Mouse (Mus musculus) embryonic fibroblast, embryonic 13.5 days (primary cell): ENCODE measurements around the gene Atic. TPM values are rescaled to one million over a fixed set of nuclear protein-coding genes. Genes with fewer than 3 reads are reported as not detected.

ENCODE experiments used
- H3K27ac ChIP-seq: 2 replicates; pipeline ENCODE4 v1.5.1; 2012; ENCODE audit warnings: low read length, control low read depth, inconsistent platforms; ENCODE audit not compliant: insufficient read depth
- H3K4me1 ChIP-seq: 2 replicates; pipeline ENCODE4 v1.6.1; 2011; ENCODE audit warnings: low read length; ENCODE audit not compliant: control insufficient read depth, insufficient read depth
- H3K4me3 ChIP-seq: 2 replicates; pipeline ENCODE4 v1.5.1; 2011; ENCODE audit warnings: mild to moderate bottlenecking, control low read depth, low read length; ENCODE audit not compliant: insufficient read depth
- CTCF ChIP-seq: IDR thresholded peaks from 2 replicates; pipeline ENCODE4 v1.5.1; 2011; ENCODE audit warnings: mild to moderate bottlenecking, control low read depth, low read length, moderate library complexity, borderline replicate concordance; ENCODE audit not compliant: insufficient read depth
- POLR2A ChIP-seq: IDR thresholded peaks from 2 replicates; pipeline ENCODE4 v1.6.1; 2011; ENCODE audit warnings: low read depth, mild to moderate bottlenecking, control low read depth, low read length, moderate library complexity
- polyA plus RNA-seq: library from polyadenylated mRNA; stranded (reverse); fragments of >200 nt; gene quantifications from 2 replicates; pipeline ENCODE4 v1.2.4, GENCODE M21; 2011; ENCODE audit warnings: low read depth; ENCODE audit not compliant: missing spikeins, insufficient read length

Gene Atic
- polyA plus RNA-seq: 73.8 and 88.5 TPM in 2 replicates

DNA sequence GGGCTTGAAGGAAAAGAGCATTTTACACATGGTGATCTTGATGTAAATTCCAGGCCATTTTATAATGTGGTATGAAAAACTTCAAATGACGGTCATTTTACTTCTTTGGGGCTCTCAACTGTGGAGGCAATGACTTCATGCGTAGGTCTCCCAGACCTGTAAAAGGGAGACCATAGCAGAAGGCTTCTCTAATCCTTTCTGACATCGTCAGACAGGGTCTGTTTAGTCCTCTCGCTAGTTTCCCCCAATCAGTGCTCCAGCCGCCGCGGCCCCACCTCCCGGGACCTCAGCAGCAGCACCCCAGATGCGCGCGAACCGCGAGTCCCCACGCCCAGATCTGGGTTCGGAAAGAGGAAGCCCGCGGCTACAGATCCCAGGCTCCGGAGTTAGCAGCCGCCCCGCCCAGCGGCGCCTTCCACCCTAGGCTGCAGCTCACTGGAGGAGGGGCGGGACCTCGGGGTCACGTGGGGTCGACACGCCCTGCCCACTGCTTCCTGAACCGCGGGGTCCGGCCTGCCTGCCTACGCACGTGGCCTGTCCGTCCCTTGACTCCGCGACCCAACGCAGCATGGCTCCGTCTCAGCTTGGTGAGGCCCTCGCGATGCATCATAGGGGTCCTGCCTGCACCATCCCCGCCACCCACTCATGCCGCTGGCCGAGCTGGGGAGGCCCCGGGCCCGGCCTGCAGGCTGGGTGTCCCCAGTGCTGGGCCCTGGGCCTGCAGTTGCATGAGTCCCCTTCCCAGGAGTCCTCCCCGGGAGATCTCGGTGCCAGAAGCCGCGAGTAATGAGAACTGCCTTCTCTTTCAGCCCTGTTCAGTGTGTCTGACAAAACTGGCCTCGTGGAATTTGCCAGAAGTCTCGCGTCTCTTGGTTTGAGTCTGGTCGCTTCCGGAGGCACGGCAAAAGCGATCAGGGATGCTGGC, at the start of gene Atic:
Atic (plus strand) TSS at position 463 of the 925 bp plus-strand sequence.
- Histone ChIP-seq H3K27ac (peak within 1 kb of the TSS; percentile 38; the same call in 1 of the 2 replicates), H3K4me1 (peaks cover 4% of the 10 kb centered on the region), H3K4me3 (peak within 1 kb of the TSS; percentile 80)
- TF ChIP-seq CTCF (no peak), POLR2A (peak; percentile 89)

- no peak for TF ChIP-seq POLR2A
- no peak for TF ChIP-seq CTCF
- H3K4me1 ChIP-seq: no peaks in the 10 kb centered on the region
- no peak overlapping the region for H3K27ac ChIP-seq
- H3K4me3 ChIP-seq: no peak overlapping the region
Observed at GRCm38 (mm10) chr1:71507251-71507650, 49.7 kb upstream of the Atic start.

- Histone ChIP-seq H3K4me3 (no peak overlapping the region), H3K27ac (no peak overlapping the region), H3K4me1 (no peaks in the 10 kb centered on the region)
- TF ChIP-seq CTCF (no peak), POLR2A (no peak)
Observed at GRCm38 (mm10) chr1:71515041-71515440, 41.9 kb upstream of the Atic start.

DNA sequence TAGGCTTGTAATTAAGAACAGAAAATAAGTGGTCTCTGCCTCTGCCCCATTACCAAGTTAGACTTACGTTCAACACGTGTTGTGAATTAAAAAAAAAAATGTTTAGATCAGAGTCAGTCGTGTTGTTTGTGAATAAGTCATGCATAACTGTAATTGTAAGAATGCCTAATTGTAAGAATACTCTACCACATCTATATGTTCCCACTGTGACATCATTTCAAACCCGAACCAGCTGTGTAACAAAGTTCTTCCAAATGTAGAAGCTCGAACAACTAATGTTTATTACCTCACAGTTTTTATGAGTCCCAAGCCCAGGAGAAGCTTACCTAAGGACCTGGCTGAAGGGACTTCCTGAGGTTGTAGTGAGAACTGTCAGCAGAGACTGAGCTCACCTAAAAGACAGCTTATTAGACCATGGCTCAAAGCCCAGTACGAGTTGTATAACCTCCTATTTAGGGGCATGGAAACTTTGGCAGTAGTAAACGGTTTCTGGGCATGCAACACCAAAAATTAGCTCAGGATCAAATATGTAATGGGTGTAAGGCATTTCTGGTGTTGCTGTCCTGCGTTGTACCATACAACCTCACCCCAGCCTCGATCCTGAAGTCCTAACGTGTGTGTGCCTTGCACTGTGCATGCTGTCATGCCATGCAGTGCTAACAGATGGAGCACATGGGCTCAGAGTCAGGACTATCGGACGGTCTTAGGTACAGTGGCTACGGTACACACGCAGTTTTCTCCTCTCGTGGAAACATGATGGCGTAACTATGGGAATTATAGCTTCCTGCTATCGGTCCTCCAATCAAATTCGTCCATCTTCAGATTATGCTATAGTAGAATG, 27.9 kb upstream of the Atic start:
- Histone ChIP-seq H3K4me3 (no peak overlapping the region), H3K27ac (no peak overlapping the region), H3K4me1 (no peaks in the 10 kb centered on the region)
- no peak for TF ChIP-seq POLR2A
- TF ChIP-seq CTCF: no peak

- TF ChIP-seq POLR2A: no peak
- Histone ChIP-seq H3K4me1 (no peaks in the 10 kb centered on the region), H3K4me3 (no peak overlapping the region), H3K27ac (no peak overlapping the region)
Observed at GRCm38 (mm10) chr1:71530779-71531178, 26.2 kb upstream of the Atic start.

DNA sequence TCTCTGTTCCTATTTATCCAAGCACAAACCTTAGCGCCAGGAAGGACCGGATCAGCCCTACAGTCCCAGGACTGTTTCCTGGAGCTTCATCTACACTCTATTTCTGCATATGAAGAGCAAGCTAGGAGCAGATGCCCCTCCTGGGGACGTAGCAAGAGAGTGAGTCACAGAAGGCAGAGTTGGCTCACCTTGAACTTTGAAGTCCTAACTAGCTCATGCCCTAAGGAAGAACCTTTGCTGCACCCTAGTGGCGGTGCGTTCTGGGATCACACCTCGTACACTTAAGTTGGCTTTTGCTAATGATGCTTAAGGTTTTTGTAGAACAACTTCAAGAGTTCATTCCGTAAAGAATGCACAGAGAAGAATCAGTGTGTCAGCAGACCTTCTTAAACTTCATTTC, 25.3 kb upstream of the Atic start:
- Histone ChIP-seq H3K4me3 (no peak overlapping the region), H3K27ac (no peak overlapping the region), H3K4me1 (no peaks in the 10 kb centered on the region)
- TF ChIP-seq CTCF (peak; percentile 75; the same call in 1 of the 2 replicates), POLR2A (no peak)

- no peak overlapping the region for H3K27ac ChIP-seq
Observed at GRCm38 (mm10) chr1:71539641-71540040, 17.3 kb upstream of the Atic start.

GRCm38 (mm10) chr1:71540437-71540836, 16.5 kb upstream of the Atic start:
- Histone ChIP-seq H3K27ac (no peak overlapping the region), H3K4me1 (no peaks in the 10 kb centered on the region), H3K4me3 (no peak overlapping the region)
- TF ChIP-seq POLR2A (no peak), CTCF (no peak)

More at GRCm38 (mm10) chr1:71539641-71540040, 17.3 kb upstream of the Atic start:
- no peaks in the 10 kb centered on the region for H3K4me1 ChIP-seq
- TF ChIP-seq CTCF: no peak
- H3K4me3 ChIP-seq: no peak overlapping the region

DNA sequence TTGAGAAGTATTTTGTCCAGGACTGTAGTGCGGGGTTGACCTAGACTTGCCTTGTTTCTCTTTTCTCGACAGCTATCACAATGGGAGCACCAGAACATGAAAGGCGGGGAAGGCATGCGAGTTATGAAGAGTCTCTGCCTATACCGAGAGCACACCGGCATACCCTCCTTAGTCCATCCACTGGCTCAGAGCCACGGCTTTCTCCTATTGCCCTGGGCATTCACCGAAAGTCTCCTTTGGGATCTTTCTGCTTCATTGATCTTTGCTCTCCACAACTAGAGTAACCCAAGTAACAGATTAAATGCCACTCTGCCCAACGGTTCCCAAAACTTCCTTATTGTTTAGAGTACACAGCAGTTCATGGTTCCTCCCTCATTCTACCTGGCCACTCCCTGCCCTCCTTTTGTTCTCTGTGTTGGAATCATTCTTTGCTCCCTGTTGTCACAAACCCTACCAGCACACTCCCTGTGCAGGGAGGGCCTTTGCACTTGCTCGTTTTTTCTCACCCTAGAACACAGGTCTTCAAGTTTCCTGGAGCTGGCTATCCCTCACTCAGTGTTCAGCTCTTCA, 6.2 kb upstream of the Atic start:
- no peak for TF ChIP-seq CTCF
- no peak overlapping the region for H3K4me3 ChIP-seq
- no peaks in the 10 kb centered on the region for H3K4me1 ChIP-seq
- no peak overlapping the region for H3K27ac ChIP-seq
